Mouse (Mus musculus) liver, embryonic 16.5 days (tissue): ENCODE measurements at regions not wholly inside any gene's neighbourhood (a gene's known extent, or its start where the extent isn't known, plus 50 kb on each side); places are given as distances from the start of the nearest gene placed in this dataset.
A peak's percentile ranks its signal among the peaks of the same experiment; 100 is the strongest.

Source experiments
- ATAC-seq: fragments of 200-750 bp; cut with Nextera tagmentation; 2 replicates; pipeline ENCODE4 v1.8.0; 2017; ENCODE audit warnings: low read depth, mild to moderate bottlenecking, moderate number of reproducible peaks, moderate library complexity
- H3K27ac ChIP-seq: fragments of 300-500 bp; sonication (generic); 2 replicates; pipeline ENCODE4 v1.5.1; 2014; ENCODE audit warnings: mild to moderate bottlenecking, low read length
- H3K27me3 ChIP-seq: fragments of 300-500 bp; sonication (generic); 2 replicates; pipeline ENCODE4 v1.6.1; 2014; ENCODE audit warnings: low read depth, low read length, mixed read lengths; ENCODE audit not compliant: control insufficient read depth, insufficient read depth
- H3K36me3 ChIP-seq: fragments of 300-500 bp; sonication (generic); 2 replicates; pipeline ENCODE4 v1.6.1; 2014; ENCODE audit warnings: mild to moderate bottlenecking; ENCODE audit not compliant: control insufficient read depth, insufficient read depth
- H3K4me1 ChIP-seq: fragments of 300-500 bp; sonication (generic); 2 replicates; pipeline ENCODE4 v1.6.1; 2014; ENCODE audit warnings: low read depth, low read length, mixed read lengths; ENCODE audit not compliant: control insufficient read depth
- H3K4me2 ChIP-seq: fragments of 300-500 bp; sonication (generic); 2 replicates; pipeline ENCODE4 v1.6.1; 2014; ENCODE audit warnings: low read depth, low read length, mixed read lengths
- H3K4me3 ChIP-seq: fragments of 300-500 bp; sonication (generic); 2 replicates; pipeline ENCODE4 v1.5.1; 2014; ENCODE audit warnings: low read depth, mild to moderate bottlenecking, low read length
- H3K9ac ChIP-seq: fragments of 300-500 bp; sonication (generic); 2 replicates; pipeline ENCODE4 v1.6.1; 2014; ENCODE audit warnings: low read depth, low read length
- H3K9me3 ChIP-seq: fragments of 300-500 bp; sonication (generic); replicated peaks from 2 replicates; pipeline ENCODE4 v1.6.1; 2016; ENCODE audit warnings: low read length; ENCODE audit not compliant: control insufficient read depth
- whole genome bisulfite sequencing: fragments of 180-500 bp; shearing (Covaris S2); extraction: QIAGEN DNeasy Blood & Tissue Kit; methylation state at CpG from one replicate; pipeline ENCODE4 v1.1.7; 2014; ENCODE audit not compliant: insufficient replicate concordance; 5-methylcytosine and 5-hydroxymethylcytosine counted together

- 64% methylated on average over 4 of the region's 4 CpGs for WGBS
- Histone ChIP-seq H3K9me3 (no peaks in the 10 kb centered on the region), H3K27ac (no peak overlapping the region), H3K9ac (no peak overlapping the region), H3K4me2 (no peak overlapping the region), H3K36me3 (no peaks in the 10 kb centered on the region), H3K27me3 (no peaks in the 10 kb centered on the region), H3K4me3 (no peak overlapping the region), H3K4me1 (no peaks in the 10 kb centered on the region)
- ATAC-seq, result no peak
These were observed 203.7 kb upstream of the Mctp2 start for GRCm38 (mm10) chr7:72510116-72510515.

- WGBS, result 63% methylated on average over 4 of the region's 4 CpGs
- no peak for ATAC-seq
- Histone ChIP-seq H3K9ac (no peak overlapping the region), H3K36me3 (no peaks in the 10 kb centered on the region), H3K4me2 (no peak overlapping the region), H3K9me3 (no peaks in the 10 kb centered on the region), H3K27ac (no peak overlapping the region), H3K4me1 (no peaks in the 10 kb centered on the region), H3K27me3 (no peaks in the 10 kb centered on the region), H3K4me3 (no peak overlapping the region)
These were observed 207.0 kb upstream of the Mctp2 start for GRCm38 (mm10) chr7:72513446-72513845.

- Histone ChIP-seq H3K4me2 (no peak overlapping the region), H3K36me3 (no peaks in the 10 kb centered on the region), H3K27me3 (no peaks in the 10 kb centered on the region), H3K4me3 (no peak overlapping the region), H3K9me3 (no peaks in the 10 kb centered on the region), H3K9ac (no peak overlapping the region), H3K4me1 (no peaks in the 10 kb centered on the region), H3K27ac (no peak overlapping the region)
- no peak for ATAC-seq
- 40% methylated on average over 2 of the region's 2 CpGs for WGBS
These were observed 208.4 kb upstream of the Mctp2 start for GRCm38 (mm10) chr7:72514851-72515250.

DNA sequence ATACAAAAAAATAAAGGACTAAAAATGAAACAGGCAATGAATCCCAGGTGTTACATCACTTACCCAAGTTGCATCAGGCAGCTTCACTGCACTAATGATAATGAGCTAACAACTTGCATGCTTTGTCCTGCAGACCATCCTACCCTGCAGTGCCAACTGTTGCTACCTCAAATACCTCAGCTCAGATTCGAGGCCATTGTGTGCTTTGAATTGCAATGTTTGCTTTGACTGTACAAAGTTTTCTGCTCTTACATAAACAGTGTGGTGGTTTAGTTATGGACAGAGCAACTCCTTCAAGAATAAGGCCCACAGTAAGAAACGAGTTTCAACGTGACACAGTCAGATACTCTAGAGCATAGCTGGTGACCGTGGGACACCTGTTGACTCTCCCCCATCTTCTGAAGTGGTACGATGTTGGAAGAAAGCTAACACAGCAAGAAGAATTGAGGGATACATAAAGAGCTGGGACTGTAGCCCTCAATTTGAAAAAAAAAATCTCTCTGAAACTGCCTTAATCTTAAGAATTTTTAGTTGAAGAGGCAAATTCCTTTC is 212.1 kb upstream of the Mctp2 start:
- Histone ChIP-seq H3K4me2 (no peak overlapping the region), H3K9me3 (no peaks in the 10 kb centered on the region), H3K27ac (no peak overlapping the region), H3K4me1 (no peaks in the 10 kb centered on the region), H3K27me3 (no peaks in the 10 kb centered on the region), H3K4me3 (no peak overlapping the region), H3K9ac (no peak overlapping the region), H3K36me3 (no peaks in the 10 kb centered on the region)
- WGBS, result 51% methylated on average over 5 of the region's 5 CpGs
- ATAC-seq, result no peak

DNA sequence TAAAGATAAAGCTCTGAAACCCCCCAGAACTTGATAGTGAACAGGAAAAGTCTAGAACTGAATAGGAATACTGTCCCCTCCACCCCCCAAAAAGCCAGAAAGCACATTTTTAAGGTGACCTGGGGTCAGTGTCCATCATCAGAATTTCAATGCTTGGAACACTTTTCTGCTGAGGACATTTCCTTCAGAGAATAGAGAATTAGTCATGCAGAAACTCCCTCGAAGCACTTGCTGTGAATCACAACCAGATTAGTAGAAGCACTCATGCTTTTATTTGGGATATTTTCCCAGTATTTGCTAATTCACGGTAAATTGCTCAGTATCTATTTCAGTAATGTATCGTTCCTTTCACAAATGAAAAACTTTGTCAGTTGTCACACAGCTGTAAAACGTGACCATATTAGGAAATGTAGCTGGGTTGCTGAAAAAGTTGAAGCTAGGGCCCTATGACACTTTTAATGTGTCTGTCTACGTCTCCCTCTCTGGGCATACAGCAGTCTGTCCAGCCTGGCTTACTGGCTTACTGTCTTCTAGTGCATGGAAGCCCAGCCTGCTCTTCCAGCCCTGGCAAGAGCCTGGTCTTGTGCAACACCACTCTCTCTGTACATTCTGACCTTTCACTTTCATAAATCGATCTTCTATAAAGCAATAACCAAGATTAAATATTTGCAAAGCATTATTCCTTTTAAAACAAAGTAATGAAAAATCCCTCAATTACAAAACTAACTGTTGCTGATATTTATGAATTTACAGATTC is 213.1 kb upstream of the Mctp2 start:
- Histone ChIP-seq H3K27ac (no peak overlapping the region), H3K9ac (no peak overlapping the region), H3K4me2 (no peak overlapping the region), H3K4me1 (no peaks in the 10 kb centered on the region), H3K9me3 (no peaks in the 10 kb centered on the region), H3K27me3 (no peaks in the 10 kb centered on the region), H3K4me3 (no peak overlapping the region), H3K36me3 (no peaks in the 10 kb centered on the region)
- 49% methylated on average over 6 of the region's 6 CpGs for WGBS
- ATAC-seq, result 0 out of 2 replicates have a peak, but pooled peaks have one; percentile 24

- no peaks in the 10 kb centered on the region; the same call in 1 of the 2 replicates for H3K9me3 ChIP-seq
- no peak overlapping the region for H3K4me2 ChIP-seq
- no peaks in the 10 kb centered on the region for H3K36me3 ChIP-seq
- H3K9ac ChIP-seq, result no peak overlapping the region
- 61% methylated on average over 3 of the region's 3 CpGs for WGBS
- H3K27ac ChIP-seq, result no peak overlapping the region
- H3K4me1 ChIP-seq, result no peaks in the 10 kb centered on the region
- no peak for ATAC-seq
- H3K27me3 ChIP-seq, result no peaks in the 10 kb centered on the region
- H3K4me3 ChIP-seq, result no peak overlapping the region
These were observed 222.5 kb upstream of the Mctp2 start for GRCm38 (mm10) chr7:72528873-72529272.

DNA sequence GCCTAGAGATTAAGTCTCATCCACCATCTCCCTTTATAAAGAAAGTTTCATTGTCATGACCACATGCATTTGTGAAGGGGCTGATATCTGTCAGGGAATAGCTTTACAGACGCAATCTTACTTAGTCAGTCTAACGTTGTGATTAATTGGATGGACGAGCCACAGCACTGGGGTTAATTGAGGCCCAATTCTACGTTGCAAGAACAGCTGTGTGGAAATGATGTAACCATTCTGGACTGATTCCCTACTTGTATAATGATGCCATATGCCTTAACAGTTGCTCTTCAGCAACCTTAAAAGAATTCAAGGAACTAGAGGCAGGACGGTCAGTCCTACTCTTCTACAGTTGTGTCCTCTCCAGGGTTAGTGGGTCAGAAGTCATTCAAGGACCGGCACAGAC is 231.9 kb upstream of the Mctp2 start:
- no peak overlapping the region for H3K27ac ChIP-seq
- no peaks in the 10 kb centered on the region for H3K36me3 ChIP-seq
- H3K4me3 ChIP-seq, result no peak overlapping the region
- 58% methylated on average over 6 of the region's 6 CpGs for WGBS
- H3K27me3 ChIP-seq, result no peaks in the 10 kb centered on the region
- no peaks in the 10 kb centered on the region for H3K9me3 ChIP-seq
- no peak overlapping the region for H3K9ac ChIP-seq
- ATAC-seq, result no peak
- no peaks in the 10 kb centered on the region for H3K4me1 ChIP-seq
- H3K4me2 ChIP-seq, result no peak overlapping the region

DNA sequence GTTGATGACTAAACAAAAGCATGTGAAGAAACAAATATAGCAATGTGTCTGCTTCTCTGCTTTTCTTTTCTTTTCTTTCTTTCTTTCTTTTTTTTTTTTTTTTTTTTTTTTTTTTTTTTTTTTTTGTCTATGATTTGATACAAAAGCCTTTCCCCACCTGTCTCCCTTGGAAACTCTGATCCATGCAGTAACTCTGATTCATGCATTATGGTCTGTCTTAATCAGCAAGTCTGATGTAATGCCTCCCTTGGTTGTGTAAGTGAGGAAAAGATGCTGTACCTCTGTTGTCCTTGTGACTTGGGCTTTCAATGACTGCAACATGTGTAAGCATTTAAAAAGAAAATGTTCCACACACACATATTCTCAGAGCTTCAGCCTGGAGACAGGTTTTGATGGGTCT is 233.5 kb upstream of the Mctp2 start:
- Histone ChIP-seq H3K9ac (no peak overlapping the region), H3K27ac (no peak overlapping the region)
- no peak for ATAC-seq

GRCm38 (mm10) chr7:72541521-72542478 is 235.4 kb upstream of the Mctp2 start:
- Histone ChIP-seq H3K4me2 (no peak overlapping the region), H3K4me1 (no peaks in the 10 kb centered on the region), H3K27me3 (no peaks in the 10 kb centered on the region), H3K9ac (no peak overlapping the region), H3K36me3 (no peaks in the 10 kb centered on the region), H3K9me3 (no peaks in the 10 kb centered on the region), H3K27ac (no peak overlapping the region), H3K4me3 (no peak overlapping the region)
- ATAC-seq, result no peak
- WGBS, result 57% methylated on average over 14 of the region's 14 CpGs

More for the DNA sequence above, 233.5 kb upstream of the Mctp2 start:
- Histone ChIP-seq H3K4me2 (no peak overlapping the region), H3K27me3 (no peaks in the 10 kb centered on the region), H3K36me3 (no peaks in the 10 kb centered on the region), H3K9me3 (no peaks in the 10 kb centered on the region), H3K4me1 (no peaks in the 10 kb centered on the region), H3K4me3 (no peak overlapping the region)
